Mouse (Mus musculus) ES-Bruce4 (cell line): Measurements from ENCODE around the gene Lgmn. TPM values are rescaled to one million over a fixed set of nuclear protein-coding genes. Genes with fewer than 3 reads are reported as not detected.

ENCODE experiments used
- H3K27ac ChIP-seq: 2 replicates; pipeline ENCODE4 v1.5.1; 2012; ENCODE audit warnings: low read length, inconsistent platforms; ENCODE audit not compliant: insufficient read depth
- H3K27me3 ChIP-seq: 2 replicates; pipeline ENCODE4 v1.6.1; 2012; ENCODE audit warnings: mild to moderate bottlenecking, low read length, inconsistent platforms; ENCODE audit not compliant: control insufficient read depth, poor library complexity, insufficient read depth, severe bottlenecking
- H3K36me3 ChIP-seq: 2 replicates; pipeline ENCODE4 v1.6.1; 2012; ENCODE audit warnings: inconsistent platforms, mild to moderate bottlenecking, low read length, moderate library complexity; ENCODE audit not compliant: control insufficient read depth, poor library complexity, insufficient read depth, severe bottlenecking
- H3K4me1 ChIP-seq: one replicate; pipeline ENCODE4 v1.8.1; 2011; ENCODE audit warnings: low read length; ENCODE audit not compliant: control insufficient read depth, insufficient read depth
- H3K4me3 ChIP-seq: 2 replicates; pipeline ENCODE4 v1.5.1; 2011; ENCODE audit warnings: low read depth, mild to moderate bottlenecking, low read length
- H3K9ac ChIP-seq: 2 replicates; pipeline ENCODE4 v1.6.1; 2012; ENCODE audit warnings: low read depth, mild to moderate bottlenecking, inconsistent platforms; ENCODE audit not compliant: poor library complexity, severe bottlenecking
- H3K9me3 ChIP-seq: replicated peaks from 2 replicates; pipeline ENCODE4 v1.6.1; 2012; ENCODE audit warnings: mild to moderate bottlenecking, low read length, inconsistent platforms; ENCODE audit not compliant: control insufficient read depth, poor library complexity, insufficient read depth, severe bottlenecking
- CTCF ChIP-seq: IDR thresholded peaks from one replicate; pipeline ENCODE4 v1.8.1; 2011; ENCODE audit warnings: low read depth, low read length
- EP300 ChIP-seq: IDR thresholded peaks from 2 replicates; pipeline ENCODE4 v1.6.1; 2011; ENCODE audit warnings: low read depth, low read length; ENCODE audit not compliant: insufficient read depth
- POLR2A ChIP-seq: IDR thresholded peaks from one replicate; pipeline ENCODE4 v1.8.1; 2011; ENCODE audit warnings: low read length; ENCODE audit not compliant: insufficient read depth
- polyA plus RNA-seq: library from polyadenylated mRNA; stranded (reverse); fragments of >200 nt; gene quantifications from 2 replicates; pipeline ENCODE4 v1.2.4, GENCODE M21; 2011; ENCODE audit warnings: low read depth; ENCODE audit not compliant: missing spikeins, insufficient read depth, insufficient read length

Gene Lgmn
- polyA plus RNA-seq, 1 experiment, result 81.1 TPM

GRCm38 (mm10) chr12:102367075-102367474 lies 72.5 kb downstream of the Lgmn start:
- Histone ChIP-seq H3K27me3 (no peaks in the 10 kb centered on the region), H3K4me3 (no peak overlapping the region), H3K9ac (no peak overlapping the region), H3K27ac (no peak overlapping the region), H3K9me3 (no peaks in the 10 kb centered on the region), H3K4me1 (no peaks in the 10 kb centered on the region), H3K36me3 (no peaks in the 10 kb centered on the region)
- TF ChIP-seq POLR2A (no peak), CTCF (no peak), EP300 (no peak)

- Histone ChIP-seq H3K27ac (no peak overlapping the region), H3K36me3 (no peaks in the 10 kb centered on the region), H3K9me3 (no peaks in the 10 kb centered on the region), H3K9ac (no peak overlapping the region), H3K4me3 (no peak overlapping the region), H3K4me1 (no peaks in the 10 kb centered on the region), H3K27me3 (no peaks in the 10 kb centered on the region)
- TF ChIP-seq POLR2A, result no peak
- TF ChIP-seq EP300, result no peak
- TF ChIP-seq CTCF, result no peak
These were observed 73.3 kb downstream of the Lgmn start for GRCm38 (mm10) chr12:102366126-102366816.

DNA sequence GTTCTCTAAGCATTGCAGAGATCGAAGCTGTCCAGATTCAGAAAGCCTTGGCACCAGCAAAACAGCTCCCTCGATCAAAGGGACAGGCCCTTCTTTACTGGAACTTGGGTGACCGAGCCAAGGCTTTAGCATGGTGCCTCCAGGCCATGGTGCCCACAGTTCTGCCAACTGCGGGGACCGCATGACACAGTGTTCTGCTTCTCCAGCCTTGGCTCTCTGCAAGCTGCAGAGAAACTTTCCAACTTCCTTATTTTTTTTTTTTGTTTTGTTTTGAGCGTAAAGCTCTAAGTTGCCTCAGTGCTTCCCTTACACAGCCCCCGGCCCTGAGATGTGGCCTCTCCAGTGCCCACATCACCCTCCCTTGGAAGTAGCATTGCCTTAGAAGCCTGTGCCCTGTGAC lies 74.6 kb downstream of the Lgmn start:
- no peaks in the 10 kb centered on the region for H3K4me1 ChIP-seq
- TF ChIP-seq CTCF (no peak), EP300 (no peak)
- no peaks in the 10 kb centered on the region for H3K9me3 ChIP-seq
- H3K27me3 ChIP-seq, result no peaks in the 10 kb centered on the region
- no peak overlapping the region for H3K4me3 ChIP-seq
- no peak overlapping the region for H3K9ac ChIP-seq
- no peak overlapping the region for H3K27ac ChIP-seq
- H3K36me3 ChIP-seq, result no peaks in the 10 kb centered on the region

- no peak for TF ChIP-seq POLR2A
- TF ChIP-seq CTCF, result no peak
- Histone ChIP-seq H3K36me3 (no peaks in the 10 kb centered on the region), H3K9ac (no peak overlapping the region), H3K9me3 (no peaks in the 10 kb centered on the region), H3K27me3 (no peaks in the 10 kb centered on the region), H3K4me1 (no peaks in the 10 kb centered on the region), H3K4me3 (no peak overlapping the region), H3K27ac (no peak overlapping the region)
These were observed 78.1 kb downstream of the Lgmn start for GRCm38 (mm10) chr12:102361189-102362161.

- no peaks in the 10 kb centered on the region for H3K4me1 ChIP-seq
- H3K27ac ChIP-seq, result no peak overlapping the region
- H3K36me3 ChIP-seq, result no peaks in the 10 kb centered on the region
- no peaks in the 10 kb centered on the region for H3K9me3 ChIP-seq
- H3K4me3 ChIP-seq, result no peak overlapping the region
- TF ChIP-seq EP300 (no peak), POLR2A (no peak), CTCF (no peak)
- H3K27me3 ChIP-seq, result no peaks in the 10 kb centered on the region
- H3K9ac ChIP-seq, result no peak overlapping the region
These were observed 80.2 kb downstream of the Lgmn start for GRCm38 (mm10) chr12:102359390-102359789.

GRCm38 (mm10) chr12:102356781-102357180 lies 82.8 kb downstream of the Lgmn start:
- Histone ChIP-seq H3K4me3 (no peak overlapping the region), H3K36me3 (no peaks in the 10 kb centered on the region), H3K4me1 (no peaks in the 10 kb centered on the region), H3K27me3 (no peaks in the 10 kb centered on the region), H3K9ac (no peak overlapping the region), H3K9me3 (no peaks in the 10 kb centered on the region), H3K27ac (no peak overlapping the region)
- TF ChIP-seq CTCF, result no peak
- no peak for TF ChIP-seq POLR2A
- no peak for TF ChIP-seq EP300
